Mouse (Mus musculus): ENCODE measurements around the gene Gm20481.
"Not testable (repeated sequence)": the region's sequence is repeated elsewhere in the genome, so short reads cannot be mapped to it uniquely, and the experiment has no call there.

Gm20481 gene

DNA sequence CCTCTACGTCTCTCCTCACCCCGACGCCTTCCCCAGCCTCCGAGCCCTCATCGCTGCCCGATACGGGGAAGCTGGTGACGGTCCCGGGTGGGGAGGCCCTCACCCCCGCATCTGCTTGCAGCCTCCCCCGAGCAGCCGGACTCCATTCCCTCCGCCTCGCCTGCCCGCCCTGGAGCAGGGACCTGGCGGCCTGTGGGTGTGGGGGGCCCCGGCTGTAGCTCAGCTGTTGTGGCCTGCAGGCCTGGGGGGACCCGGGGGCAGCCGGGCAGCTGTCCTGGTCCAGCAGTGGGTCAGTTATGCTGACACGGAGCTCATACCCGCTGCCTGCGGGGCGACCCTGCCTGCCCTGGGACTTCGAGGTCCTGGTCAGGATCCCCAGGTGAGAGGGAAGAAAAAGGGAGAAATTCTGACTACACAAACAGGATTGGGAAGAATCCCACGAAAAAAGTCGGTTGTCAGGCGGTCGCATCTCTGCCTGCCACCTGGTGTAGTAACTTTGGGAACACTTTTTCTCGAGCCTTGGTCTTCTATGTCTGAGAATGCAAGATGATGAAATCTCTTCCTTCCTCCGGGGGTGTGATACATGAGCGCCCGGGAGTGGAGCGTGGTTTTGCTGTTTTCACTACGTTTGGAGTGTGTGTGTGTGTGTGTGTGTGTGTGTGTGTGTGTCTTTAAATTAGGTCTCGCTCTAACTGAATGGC, 31.9 kb downstream of the Gm20481 start:
- peak; percentile 37; the same call in 1 of the 2 replicates for ATAC-seq (ENCODE audit: insufficient number of reproducible peaks, low FRiP score, low TSS enrichment)

DNA sequence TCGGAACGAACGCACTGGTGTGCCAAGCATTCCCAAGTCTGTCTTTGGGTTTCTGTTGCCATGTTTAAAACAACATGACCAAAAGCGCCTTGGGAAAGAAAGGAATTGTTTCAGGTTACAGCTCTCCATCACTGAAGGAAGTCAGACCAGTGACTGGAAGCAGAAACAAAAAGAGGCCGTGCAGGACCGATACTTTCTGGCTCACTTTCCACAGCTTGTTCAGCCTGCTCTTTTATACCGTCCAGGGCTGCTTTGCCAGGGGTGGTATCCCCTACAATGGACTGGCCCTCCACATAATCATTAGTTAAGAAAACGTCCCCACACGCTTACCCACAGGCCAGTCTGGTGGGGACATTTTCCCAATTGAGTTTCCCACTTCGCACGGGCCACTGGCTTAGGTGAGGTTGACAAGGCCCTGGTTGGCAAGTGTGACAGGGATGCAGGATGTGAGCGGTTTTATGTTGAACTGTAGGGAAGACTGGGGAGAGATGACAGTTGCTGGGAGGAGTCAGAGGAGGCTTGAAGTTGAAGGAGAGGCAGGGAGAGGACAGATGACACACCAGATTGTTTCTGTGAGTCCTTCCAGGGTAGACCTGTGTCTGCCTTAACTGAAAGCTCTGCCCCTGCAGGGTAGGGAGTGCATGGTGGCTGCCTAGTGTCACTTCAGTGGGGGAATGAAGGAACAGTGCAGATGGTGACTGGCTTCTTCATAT, 32.6 kb downstream of the Gm20481 start:
- ATAC-seq (ENCODE audit: insufficient number of reproducible peaks, low FRiP score, low TSS enrichment) = no peak

DNA sequence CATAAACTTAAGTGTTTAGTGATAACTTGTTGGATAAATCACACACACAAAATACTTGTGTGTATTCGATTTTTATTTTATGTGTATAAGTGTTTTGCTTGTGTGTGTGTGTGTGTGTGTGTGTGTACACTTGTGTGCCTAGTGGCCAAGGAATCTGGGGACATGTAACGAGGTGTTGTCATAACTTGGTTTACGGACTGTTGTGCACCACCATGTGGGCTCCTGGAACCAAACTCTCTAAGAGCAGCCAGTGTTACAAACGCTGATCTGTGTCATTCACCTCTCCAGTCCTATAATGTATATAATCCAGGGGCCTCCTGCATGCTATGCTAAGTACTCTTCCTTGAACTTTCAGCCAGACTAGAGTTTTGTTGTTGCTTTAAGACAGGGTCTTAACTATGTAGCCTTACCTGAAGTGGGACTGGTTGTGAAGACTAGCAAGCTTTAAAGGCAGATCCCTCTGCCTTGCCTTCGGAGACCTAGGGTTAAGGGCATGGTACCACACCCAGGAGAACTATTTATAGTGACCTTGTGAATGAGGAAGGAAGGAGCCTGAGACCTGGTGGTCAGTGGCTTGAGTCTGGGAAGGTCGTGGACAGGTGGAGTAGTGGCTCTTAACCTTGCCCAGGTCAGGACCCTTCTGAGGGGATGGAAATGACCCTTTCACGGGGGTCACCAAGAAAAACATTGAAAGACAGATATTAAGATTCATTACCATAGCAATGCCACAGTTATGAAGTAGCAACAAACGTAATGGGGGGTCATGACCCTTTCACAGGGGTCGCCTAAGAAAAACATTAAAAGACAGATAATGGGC, 33.5 kb downstream of the Gm20481 start:
- no peak for ATAC-seq (ENCODE audit: insufficient number of reproducible peaks, low FRiP score, low TSS enrichment)

DNA sequence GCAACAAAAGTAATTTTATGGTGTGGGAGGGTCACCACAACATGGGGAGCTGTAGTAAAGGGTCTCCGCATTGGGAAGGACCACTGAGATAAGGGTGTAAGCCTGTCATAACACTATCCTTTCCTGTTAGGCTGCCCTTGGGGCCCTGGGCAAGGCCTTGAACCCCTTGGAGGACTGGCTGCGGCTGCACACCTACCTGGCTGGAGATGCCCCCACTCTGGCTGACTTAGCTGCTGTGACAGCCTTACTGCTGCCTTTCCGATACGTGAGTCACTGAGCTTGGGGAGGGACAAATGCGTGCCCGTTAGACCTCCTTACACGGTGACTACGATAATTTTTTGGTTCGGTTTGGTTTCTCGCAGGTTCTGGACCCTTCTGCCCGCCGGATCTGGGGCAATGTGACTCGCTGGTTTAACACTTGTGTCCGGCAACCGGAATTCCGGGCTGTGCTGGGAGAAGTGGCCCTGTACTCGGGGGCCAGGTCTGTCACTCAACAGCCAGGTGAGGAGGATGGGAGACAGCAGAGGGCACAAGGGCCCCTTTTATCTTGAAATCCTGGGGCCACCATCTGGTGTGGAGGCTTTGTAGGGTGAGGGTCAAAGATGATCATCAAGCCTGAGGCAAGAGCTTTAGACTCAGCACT, 34.5 kb downstream of the Gm20481 start:
- no peak for ATAC-seq (ENCODE audit: insufficient number of reproducible peaks, low FRiP score, low TSS enrichment)

DNA sequence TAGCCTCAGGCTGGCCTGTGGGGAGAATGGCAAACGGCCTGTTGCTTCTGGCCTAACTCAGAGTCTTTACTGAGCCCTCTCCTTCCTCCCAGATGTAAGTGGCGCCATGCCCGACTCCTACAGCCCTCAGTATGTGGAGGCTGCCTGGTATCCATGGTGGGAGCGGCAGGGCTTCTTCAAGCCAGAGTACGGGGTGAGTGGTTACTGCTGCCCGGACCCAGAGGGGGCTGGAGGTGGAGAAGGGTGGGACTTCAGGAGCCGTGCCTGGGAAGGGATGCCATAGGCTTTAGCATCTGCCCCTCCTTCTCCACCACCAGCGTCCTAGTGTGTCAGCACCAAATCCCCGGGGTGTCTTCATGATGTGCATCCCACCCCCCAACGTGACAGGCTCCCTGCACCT, 35.4 kb downstream of the Gm20481 start:
- no peak for ATAC-seq (ENCODE audit: insufficient number of reproducible peaks, low FRiP score, low TSS enrichment)

DNA sequence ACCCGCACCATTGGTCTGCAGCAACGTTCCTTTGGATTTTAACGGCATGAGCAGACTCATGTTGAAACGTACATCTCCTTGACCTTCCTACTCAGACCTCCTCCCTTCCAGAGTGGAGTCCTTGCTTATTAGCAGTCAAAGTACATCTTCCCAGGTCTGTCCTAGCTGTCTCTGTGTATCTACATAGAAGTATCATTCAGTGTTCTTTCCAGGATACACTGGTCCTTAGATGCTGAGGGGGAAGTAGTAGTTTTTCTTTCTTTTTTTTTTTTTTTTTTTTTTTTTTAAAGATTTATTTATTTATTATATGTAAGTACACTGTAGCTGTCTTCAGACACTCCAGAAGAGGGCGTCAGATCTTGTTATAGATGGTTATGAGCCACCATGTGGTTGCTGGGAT, 36.2 kb downstream of the Gm20481 start:
- not testable (repeated sequence) for ATAC-seq (ENCODE audit: insufficient number of reproducible peaks, low FRiP score, low TSS enrichment)

DNA sequence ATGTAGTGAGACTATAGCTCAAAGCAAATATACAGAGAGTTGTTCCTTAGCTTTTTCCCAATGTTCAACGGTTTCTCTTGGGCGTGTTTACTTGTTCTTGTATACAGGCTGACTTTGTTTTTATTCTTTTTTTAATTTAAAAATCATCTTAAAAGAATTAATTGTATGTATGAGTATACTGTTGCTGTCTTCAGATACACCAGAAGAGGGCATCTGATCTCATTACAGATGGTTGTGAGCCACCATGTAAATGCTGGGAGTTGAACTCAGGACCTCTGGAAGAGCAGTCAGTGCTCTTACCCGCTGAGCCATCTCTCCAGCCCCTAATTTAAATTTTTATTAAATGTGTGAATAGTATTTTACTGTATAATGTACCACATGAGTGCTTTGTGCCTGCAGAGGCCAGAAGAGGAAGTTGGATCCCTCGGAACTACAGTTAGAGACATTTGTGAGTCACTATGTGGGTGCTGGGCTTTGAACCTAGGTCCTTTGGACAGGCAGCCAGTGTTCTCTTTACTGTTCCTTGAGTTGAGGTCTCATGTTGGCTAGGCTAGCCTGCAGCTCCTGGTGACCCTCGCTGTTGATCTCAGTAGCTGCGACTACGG, 37.8 kb downstream of the Gm20481 start:
- no peak for ATAC-seq (ENCODE audit: insufficient number of reproducible peaks, low FRiP score, low TSS enrichment)

DNA sequence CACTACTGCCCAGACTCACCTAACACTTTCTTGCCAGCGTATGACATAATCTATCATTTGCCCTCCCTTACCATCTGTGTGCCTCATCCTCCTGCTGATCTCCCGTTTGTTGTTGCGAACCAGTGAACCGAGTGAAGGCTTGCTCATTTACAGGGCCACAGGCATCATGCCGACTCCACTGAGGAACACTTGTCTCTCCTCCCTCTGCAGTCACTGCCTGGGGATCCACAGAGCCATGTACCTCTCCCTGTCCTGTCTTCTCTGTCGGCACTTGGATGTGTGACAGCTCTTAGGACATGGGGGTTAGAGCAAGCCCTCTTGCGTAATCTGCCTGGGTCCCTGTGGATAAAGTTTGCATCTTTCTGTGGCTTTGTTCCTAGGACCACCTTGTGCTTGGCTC, 39.9 kb downstream of the Gm20481 start:
- peak; percentile 82; the same call in 1 of the 2 replicates for ATAC-seq (ENCODE audit: insufficient number of reproducible peaks, low FRiP score, low TSS enrichment)

DNA sequence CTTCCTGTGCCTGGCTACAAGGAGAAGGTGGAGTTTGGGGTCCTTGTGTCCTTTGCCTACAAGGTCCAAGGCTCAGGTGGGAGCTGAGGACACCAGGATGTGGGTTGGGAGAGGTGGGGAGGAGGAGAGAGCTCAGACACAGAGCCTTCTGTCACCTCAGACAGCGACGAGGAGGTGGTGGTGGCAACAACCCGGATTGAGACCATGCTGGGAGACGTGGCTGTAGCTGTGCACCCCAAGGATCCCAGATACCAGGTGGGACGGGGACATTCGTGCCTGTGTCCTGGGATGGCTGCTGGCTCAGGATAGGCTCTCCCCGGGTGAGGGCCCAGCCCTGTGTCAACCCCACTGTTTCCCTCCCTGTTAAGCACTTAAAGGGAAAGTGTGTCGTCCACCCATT, 41.7 kb downstream of the Gm20481 start:
- no peak for ATAC-seq (ENCODE audit: insufficient number of reproducible peaks, low FRiP score, low TSS enrichment)

DNA sequence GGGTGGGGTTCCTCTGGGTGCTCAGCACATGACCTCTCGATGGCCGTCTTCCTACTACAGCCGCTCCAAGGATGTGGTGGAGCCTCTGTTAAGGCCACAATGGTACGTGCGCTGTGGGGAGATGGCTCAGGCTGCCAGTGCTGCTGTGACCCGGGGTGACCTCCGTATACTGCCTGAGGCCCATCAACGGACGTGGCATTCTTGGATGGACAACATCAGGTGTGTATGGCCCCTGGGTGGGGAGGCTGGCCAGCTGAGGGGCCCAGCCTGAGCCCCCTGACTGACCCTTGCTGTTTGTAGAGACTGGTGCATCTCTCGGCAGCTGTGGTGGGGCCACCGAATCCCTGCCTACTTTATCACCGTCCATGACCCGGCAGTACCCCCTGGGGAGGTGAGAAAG, 42.7 kb downstream of the Gm20481 start:
- no peak for ATAC-seq (ENCODE audit: insufficient number of reproducible peaks, low FRiP score, low TSS enrichment)

DNA sequence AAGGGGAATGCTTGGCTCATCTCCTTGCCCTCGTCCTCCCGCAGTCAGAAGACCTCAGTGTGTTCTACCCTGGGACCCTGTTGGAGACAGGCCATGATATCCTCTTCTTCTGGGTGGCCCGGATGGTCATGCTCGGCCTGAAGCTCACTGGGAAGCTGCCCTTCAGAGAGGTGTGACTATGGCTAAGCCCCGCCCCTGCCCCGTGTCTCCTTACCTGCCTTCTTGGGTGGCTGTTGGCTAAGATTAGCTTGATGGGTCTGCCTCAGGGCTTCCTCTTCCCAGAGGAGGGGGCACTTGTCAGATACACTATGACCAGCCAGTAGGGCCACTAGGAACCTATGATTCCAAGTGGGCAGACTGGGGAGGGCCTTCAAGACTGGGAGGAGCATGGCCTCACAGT, 43.5 kb downstream of the Gm20481 start:
- no peak for ATAC-seq (ENCODE audit: insufficient number of reproducible peaks, low FRiP score, low TSS enrichment)

DNA sequence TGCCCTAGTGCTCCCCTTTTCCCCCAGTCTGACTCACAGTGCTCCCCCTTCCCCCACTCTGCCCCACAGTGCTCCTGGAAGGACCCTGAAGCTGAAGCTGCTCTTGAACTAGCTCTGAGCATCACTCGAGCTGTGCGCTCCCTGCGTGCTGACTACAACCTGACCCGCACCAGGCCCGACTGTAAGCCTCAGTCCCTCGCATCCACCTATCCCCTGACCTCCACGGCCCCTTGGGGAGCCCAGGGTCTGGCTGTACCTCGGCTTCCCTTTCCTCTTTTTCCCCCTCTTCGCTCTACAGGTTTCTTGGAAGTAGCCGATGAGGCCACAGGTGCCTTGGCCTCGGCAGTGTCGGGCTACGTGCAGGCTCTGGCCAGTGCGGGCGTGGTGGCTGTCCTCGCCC, 45.6 kb downstream of the Gm20481 start:
- ATAC-seq (ENCODE audit: insufficient number of reproducible peaks, low FRiP score, low TSS enrichment) = no peak

DNA sequence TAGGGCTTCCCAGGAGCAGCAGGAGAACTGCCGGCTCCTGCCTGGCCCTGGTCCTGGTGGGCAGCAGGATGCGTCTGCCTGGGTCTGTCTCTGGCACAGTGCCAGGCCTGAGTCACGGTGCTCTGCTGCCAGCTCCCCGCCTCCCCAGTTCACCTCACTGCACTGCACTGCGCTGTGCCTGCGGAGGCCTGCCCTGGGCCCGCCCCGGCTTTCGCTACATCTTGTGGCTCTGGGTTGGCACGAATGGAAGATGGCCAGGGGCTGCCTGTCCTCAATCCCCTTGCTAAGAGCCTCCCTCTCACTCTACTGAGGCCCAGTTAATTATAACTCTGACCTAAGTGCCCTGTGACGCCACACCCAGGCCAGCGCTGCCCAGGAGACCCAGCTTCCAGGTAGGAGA, 46.7 kb downstream of the Gm20481 start, which contains the start of gene Vwa7:
Gene Vwa7 (plus strand): TSS at position 204 of the 400 bp plus-strand sequence.
- 0 out of 2 replicates have a peak, but pooled peaks have one; percentile 17 for ATAC-seq (ENCODE audit: insufficient number of reproducible peaks, low FRiP score, low TSS enrichment)

DNA sequence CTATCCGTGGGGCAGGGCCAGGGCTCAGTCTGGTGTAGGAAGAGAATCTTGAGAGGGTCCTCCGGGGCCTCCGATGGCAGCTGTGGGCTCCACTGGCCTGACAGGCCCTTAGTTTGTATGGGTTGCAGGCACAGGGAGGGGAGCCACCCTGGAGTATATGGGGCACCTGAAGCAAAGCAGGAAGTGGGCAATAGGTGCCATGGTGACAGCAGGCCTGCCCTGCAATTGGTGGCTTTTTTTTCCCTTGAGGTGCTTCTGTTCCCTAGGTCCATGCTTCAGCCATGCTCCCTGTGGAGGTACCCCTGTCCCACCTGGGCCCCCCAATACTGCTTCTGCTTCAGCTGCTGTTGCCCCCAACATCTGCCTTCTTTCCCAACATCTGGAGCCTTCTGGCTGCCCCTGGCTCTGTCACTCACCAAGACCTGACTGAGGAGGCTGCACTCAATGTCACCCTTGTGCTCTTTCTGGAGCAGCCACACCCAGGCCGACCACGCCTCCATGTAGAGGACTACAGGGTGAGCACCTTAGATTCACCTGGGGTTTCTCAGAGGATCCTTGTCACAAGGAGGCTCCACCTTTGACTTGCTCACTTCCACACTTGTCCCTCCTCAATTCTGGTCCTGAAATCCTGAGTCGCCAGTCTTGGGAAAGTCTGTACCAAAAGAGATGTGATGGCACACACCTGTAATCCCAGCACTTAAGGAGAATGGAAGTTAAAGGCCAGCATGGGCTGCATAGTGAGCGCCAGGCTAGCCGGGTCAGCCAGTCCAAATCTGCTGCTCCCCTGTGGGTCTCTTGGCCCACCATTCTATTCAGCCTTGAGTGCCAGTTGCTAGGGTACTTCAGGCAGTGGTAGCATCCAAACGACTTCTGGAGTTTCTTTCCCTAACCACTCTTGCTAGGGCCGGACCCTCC, 47.3 kb downstream of the Gm20481 start:
- ATAC-seq (ENCODE audit: insufficient number of reproducible peaks, low FRiP score, low TSS enrichment) = no peak

DNA sequence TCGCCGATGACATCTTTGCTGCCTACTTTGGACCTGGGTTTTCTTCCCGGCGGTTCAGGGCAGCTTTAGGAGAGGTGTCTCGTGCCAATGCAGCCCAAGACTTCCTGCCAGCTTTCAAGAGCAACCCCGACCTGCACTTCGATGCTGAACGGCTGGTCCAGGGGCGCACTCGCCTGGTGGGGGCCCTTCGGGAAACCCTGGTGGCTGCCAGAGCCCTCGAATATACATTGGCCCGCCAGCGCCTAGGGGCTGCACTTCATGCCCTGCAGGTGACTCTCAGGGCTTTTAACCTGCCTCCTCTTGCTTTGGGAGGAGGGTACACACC, 48.0 kb downstream of the Gm20481 start:
- no peak for ATAC-seq (ENCODE audit: insufficient number of reproducible peaks, low FRiP score, low TSS enrichment)

DNA sequence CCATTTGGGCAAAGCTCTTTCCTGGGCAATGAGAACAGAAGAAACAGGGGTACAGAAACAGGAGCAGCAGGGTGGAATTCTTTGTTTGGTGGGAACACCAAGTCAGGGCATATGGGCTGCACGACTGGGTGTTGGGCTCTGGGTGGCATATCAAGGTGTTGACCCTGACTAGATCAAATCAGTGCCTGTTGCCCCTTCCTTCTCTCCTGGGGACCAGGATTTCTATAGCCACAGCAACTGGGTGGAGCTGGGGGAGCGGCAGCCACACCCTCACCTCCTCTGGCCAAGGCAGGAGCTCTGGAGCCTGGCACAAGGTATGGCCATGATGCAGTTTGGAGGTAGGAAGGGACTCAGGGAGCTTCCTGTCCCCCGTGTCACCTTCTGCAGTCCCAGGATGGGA, 48.5 kb downstream of the Gm20481 start:
- ATAC-seq (ENCODE audit: insufficient number of reproducible peaks, low FRiP score, low TSS enrichment) = no peak

DNA sequence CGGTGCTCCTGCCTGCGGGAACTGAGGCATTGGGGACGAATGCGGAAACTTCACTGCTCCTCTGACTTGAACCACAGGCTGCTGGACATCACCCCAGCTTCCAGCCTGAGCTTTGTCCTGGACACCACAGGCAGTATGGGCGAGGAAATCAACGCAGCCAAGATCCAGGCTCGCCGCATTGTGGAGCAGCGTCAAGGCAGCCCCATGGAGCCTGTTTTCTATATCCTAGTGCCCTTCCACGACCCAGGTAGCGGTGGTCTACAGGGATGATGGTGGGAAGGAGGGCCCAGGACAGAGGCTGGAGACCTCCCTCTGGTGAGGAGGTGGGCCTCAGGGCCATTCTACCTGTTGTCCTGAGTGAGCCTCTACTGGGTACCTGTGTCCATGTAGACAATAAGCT, 50.2 kb downstream of the Gm20481 start:
- ATAC-seq (ENCODE audit: insufficient number of reproducible peaks, low FRiP score, low TSS enrichment) = no peak

DNA sequence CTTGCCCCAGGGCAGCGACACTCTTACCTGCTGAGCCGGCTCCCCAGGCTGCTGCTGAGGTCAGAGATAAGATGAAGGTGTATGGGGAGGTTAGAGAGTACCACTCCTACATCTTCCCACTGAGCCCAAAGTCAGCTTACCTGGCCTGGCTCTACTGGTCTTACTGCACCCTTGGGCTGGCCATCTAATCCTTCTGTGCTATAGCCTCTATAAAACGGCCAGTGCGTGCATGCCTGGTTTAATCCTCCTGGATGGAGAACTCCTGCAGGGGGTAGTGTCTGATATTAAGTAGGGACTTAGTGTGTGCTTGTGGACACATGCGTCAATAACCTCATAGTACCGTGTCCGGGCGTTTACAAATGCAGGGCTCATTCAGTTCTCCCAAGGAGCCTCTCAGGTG, 50.8 kb downstream of the Gm20481 start:
- no peak for ATAC-seq (ENCODE audit: insufficient number of reproducible peaks, low FRiP score, low TSS enrichment)

DNA sequence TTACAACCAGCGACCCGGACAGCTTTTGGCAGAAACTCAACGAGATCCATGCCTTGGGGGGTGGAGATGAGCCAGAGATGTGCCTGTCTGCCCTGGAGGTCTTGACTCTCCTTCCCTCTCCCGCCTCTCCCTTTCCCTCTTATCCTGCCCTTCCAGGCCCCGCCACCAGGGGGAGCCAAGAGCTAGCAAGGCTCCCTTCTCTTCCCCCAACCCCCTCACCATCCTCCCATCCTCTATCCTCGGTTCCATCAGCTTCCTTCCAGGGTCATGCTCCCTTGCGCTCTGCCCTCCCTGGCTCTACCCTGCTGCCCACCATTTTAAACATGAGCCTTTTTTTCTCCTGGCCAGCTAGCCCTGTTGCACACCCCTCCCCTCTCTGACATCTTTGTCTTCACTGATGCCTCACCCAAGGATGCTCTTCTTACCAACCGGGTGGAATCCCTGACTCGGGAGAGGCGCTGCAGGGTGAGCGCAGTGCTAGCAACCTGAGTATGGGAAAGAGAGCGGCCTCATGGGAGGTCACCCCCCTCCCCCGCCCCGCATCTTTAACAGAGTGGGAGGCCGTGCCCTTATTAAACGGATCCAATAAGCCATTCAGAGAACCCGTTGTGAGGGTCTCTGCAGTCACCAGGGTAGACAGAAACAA, 51.6 kb downstream of the Gm20481 start:
- ATAC-seq (ENCODE audit: insufficient number of reproducible peaks, low FRiP score, low TSS enrichment) = 0 out of 2 replicates have a peak, but pooled peaks have one; percentile 34

Data from cerebellum, adult (tissue).